Mouse (Mus musculus): ENCODE measurements around the gene Vsig8. TPM values are rescaled to one million over a fixed set of nuclear protein-coding genes. Genes with fewer than 3 reads are reported as not detected.
A peak's percentile ranks its signal among the peaks of the same experiment; 100 is the strongest.

Vsig8 gene
- total RNA-seq, 2 experiments from 2014 or later = not detected

GRCm38 (mm10) chr1:172526380-172527081 is 29.2 kb upstream of the Vsig8 start:
- ATAC-seq (replicated peaks; ENCODE audit: low FRiP score, poor library complexity, severe bottlenecking) = no peak

GRCm38 (mm10) chr1:172527431-172527830 is 28.3 kb upstream of the Vsig8 start:
- no peak for ATAC-seq (replicated peaks; ENCODE audit: low FRiP score, poor library complexity, severe bottlenecking)

DNA sequence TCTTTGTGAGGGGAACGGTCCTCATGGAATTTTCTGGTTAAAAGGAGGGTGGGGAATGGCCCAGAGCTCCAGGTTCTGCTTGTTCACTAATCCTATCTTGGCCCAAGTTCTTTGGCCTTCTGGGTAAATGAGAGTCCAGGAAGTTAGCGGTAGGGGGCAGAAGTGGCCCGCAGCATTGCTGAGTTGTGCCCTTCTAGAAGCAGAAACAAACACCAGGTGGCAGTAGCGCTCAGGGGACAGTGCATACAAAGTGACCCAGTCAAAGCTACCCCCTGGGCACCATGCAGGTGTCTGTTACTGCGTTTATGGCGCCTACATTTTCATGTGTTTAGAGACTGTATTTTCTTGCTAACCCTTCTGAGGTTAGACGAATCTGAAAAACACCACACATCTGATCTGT is 27.0 kb upstream of the Vsig8 start:
- ATAC-seq (replicated peaks; ENCODE audit: low FRiP score, poor library complexity, severe bottlenecking) = 0 out of 2 replicates have a peak, but pooled peaks have one; percentile 46

DNA sequence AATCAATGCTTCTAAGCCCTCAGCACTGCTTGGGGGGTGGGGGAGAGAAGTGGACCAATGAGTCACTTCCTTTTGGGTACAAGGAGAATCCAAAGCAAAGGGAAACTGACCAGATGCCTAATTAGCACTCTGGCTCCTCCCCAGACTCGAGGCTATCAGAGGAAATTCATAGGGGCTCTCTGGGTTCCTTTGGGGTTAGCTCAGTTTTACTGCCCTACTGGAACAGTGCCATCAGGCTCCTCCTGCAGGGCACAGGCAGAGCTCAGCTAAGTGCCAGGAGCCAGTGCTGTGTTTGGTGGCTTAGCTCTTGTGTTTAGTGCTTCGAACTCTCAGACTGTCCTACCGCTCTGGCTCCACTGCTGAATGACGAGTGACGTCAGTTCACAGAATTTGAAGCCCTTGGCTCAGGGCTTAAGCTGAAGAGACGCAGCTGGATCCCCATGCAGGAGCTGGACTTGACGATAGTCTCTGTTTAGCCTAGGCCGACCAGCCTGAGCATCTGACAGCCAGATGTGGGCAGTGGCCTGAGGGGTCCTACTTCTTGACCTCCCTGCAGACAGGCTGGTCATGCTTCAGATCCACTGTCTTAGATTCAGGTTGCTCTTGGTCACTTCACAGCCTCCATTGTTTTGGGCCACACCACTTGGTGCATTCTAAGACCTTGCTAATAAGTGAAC is 25.1 kb upstream of the Vsig8 start:
- no peak for ATAC-seq (replicated peaks; ENCODE audit: low FRiP score, poor library complexity, severe bottlenecking)

DNA sequence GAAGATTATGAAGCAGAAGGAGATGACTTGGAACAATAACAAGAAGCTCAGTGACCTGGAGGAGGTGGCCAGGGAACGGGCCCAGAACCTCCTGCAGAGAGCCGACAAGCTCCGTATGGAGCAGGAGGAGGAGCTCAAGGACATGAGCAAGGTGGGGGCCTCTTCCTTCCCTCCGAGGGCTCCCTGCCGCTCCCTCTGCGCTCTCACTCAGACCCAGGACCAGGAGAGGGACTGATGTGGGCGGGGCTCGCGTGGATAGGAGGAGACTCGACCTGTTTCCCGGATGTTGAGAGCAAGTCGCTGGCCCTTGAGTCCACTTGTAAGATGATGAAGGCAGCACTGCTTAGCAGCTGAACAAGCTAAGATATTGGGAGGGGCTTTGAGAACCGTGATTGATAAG is 23.2 kb upstream of the Vsig8 start:
- ATAC-seq (replicated peaks; ENCODE audit: low FRiP score, poor library complexity, severe bottlenecking) = no peak

DNA sequence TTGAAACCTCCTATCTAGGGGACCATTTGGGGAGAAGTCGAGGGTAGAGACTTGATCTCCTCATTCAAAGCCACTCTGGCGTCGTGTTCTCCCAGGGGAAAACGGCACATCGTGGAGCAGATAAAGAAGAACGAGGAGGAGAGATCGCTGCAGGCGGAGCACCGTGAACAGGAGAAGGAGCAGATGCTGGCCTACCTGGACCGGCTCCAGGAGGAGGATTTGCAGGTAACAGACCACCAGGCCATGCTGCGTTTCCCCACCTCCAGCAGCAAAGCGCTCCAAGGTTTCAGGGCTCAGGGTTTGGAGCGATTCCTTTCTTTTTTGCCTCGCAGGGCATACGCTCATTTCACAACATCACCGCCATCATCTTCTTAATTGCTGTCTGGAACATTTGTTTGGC is 20.6 kb upstream of the Vsig8 start:
- ATAC-seq (replicated peaks; ENCODE audit: low FRiP score, poor library complexity, severe bottlenecking) = no peak

- no peak for ATAC-seq (replicated peaks; ENCODE audit: low FRiP score, poor library complexity, severe bottlenecking)
Measured at GRCm38 (mm10) chr1:172539827-172540226, 15.9 kb upstream of the Vsig8 start.

DNA sequence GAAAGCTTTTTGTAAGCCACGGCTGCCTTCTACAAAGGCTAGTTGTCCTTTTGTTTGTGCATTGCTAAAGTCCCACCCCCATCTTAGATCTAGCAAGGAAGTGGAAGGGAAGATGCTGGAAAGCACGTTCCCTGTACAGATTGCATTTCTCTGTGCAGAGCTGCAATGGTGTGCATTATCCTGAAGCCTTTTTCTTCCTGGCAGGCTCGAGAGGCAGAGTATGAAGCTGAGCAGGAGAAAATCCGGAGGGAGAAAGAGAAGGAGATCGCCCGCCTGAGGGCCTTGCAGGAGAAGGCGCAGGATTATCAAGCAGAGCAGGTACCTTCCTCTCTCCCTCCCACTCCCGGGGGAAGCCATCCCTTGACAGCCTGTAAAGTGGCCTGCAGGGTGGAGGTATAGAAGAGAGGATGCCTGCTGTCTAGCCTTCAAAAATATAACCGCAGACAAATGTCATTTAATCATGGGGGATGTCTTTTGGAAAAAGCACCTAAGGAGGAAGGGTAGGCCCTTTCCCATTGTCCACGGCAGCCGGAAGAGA is 15.4 kb upstream of the Vsig8 start:
- no peak for ATAC-seq (replicated peaks; ENCODE audit: low FRiP score, poor library complexity, severe bottlenecking)

DNA sequence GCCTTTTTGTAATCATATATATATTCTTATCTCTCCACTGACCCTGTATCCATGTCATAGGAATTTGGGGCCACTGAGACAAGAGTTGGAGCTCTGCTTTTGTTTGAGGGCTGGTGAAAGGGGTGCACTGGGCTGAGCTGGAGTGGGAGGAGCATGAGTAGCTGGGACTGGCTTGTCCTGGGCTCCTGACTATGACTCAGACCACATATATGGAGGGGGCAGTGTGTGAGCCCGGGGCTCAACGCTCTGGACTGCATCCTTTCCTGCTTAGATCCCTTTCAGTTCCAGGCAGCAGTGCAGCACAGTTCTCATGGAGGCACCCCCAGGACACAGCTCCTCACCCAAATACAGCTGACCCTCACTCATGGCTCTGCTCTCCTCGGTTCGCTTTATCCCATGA is 9.7 kb upstream of the Vsig8 start:
- no peak for ATAC-seq (replicated peaks; ENCODE audit: low FRiP score, poor library complexity, severe bottlenecking)

DNA sequence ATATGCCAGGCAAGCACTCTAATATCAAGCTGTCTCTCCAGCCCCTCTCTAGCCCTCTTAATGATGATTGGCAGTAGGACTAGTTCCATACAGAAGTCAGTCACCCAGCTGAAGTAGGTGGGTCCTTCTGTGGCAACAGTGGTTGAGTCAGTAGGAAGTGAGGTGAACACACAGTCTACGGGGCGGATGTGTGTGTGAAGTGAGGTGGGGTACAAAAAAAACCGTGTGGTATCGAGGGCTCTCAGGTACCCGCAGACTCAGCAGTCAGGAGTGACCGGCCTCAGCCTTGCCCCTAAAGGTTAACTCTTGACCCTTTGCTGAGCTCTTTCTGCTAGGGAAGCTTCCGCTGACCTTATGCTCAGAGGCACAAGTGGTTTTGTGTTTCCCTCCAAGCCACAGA is 7.2 kb upstream of the Vsig8 start:
- no peak for ATAC-seq (replicated peaks; ENCODE audit: low FRiP score, poor library complexity, severe bottlenecking)

- no peak for ATAC-seq (replicated peaks; ENCODE audit: low FRiP score, poor library complexity, severe bottlenecking)
Measured at GRCm38 (mm10) chr1:172549314-172549713, 6.4 kb upstream of the Vsig8 start.

GRCm38 (mm10) chr1:172549717-172550116 is 6.0 kb upstream of the Vsig8 start:
- no peak for ATAC-seq (replicated peaks; ENCODE audit: low FRiP score, poor library complexity, severe bottlenecking)

DNA sequence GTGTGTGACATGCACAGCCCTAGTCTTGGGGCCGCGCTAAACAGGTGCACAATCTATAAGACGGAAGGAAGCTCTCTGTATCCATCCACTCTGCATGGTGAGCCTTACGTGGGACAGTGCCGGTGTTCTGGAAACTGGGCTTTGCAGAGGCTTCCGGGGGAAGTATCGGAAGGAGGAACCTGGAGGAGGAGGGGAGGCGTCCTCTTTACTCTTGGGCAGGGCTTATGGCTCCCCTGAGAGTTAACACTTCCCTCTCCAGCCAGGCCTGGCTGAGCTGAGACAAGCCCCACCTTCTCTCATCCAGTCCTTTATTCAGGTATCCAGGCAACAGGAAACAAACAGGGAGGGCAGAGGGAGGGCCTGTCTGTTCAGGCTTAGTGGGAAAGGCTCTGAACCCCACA is 5.2 kb upstream of the Vsig8 start:
- no peak for ATAC-seq (replicated peaks; ENCODE audit: low FRiP score, poor library complexity, severe bottlenecking)

- ATAC-seq (replicated peaks; ENCODE audit: low FRiP score, poor library complexity, severe bottlenecking) = no peak
Measured at GRCm38 (mm10) chr1:172551009-172551408, 4.7 kb upstream of the Vsig8 start.

- no peak for ATAC-seq (replicated peaks; ENCODE audit: low FRiP score, poor library complexity, severe bottlenecking)
Measured at GRCm38 (mm10) chr1:172552623-172553022, 3.1 kb upstream of the Vsig8 start.

- no peak for ATAC-seq (replicated peaks; ENCODE audit: low FRiP score, poor library complexity, severe bottlenecking)
Measured at GRCm38 (mm10) chr1:172562641-172563464, 7.1 kb downstream of the Vsig8 start.

DNA sequence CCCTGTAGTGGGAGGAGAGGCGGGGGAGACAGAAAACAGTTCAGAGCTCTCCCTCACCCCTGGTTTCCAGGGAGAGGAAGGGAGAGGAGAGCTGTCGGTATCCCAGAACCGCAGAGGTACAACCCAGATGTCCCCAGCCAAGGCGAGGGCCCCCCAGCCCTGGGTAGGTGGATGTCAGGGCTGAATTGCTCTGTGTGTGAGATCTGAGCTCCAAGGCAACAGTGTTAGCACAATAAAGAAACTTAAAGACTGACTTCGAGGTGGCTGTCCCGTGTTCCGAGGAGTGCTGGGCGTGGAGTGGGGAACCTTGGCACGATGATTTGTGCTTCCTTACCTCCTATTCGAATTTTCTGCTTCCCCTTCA is 7.7 kb downstream of the Vsig8 start:
- no peak for ATAC-seq (replicated peaks; ENCODE audit: low FRiP score, poor library complexity, severe bottlenecking)

- no peak for ATAC-seq (replicated peaks; ENCODE audit: low FRiP score, poor library complexity, severe bottlenecking)
Measured at GRCm38 (mm10) chr1:172566131-172566530, 10.4 kb downstream of the Vsig8 start.

DNA sequence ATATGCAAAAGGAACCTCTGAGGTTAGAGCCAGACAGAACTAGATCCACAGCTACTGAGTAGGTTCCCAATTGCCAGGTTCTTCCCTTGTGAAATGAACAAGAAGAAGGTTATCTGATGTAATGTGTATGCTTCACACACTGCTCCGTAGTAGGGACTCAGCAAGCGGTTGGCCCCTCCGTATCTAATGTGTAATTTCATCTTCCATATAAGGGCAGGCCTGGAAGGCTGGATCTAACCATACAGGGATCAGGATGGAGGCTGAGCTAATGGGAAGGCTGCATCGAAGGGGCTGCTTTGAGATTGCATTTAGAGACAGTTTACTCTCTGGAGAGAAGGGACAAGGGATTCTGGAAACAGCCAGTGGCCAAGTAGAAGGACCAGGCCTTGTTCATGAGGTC is 12.0 kb downstream of the Vsig8 start:
- no peak for ATAC-seq (replicated peaks; ENCODE audit: low FRiP score, poor library complexity, severe bottlenecking)

GRCm38 (mm10) chr1:172580116-172580515 is 24.4 kb downstream of the Vsig8 start:
- no peak for ATAC-seq (replicated peaks; ENCODE audit: low FRiP score, poor library complexity, severe bottlenecking)

DNA sequence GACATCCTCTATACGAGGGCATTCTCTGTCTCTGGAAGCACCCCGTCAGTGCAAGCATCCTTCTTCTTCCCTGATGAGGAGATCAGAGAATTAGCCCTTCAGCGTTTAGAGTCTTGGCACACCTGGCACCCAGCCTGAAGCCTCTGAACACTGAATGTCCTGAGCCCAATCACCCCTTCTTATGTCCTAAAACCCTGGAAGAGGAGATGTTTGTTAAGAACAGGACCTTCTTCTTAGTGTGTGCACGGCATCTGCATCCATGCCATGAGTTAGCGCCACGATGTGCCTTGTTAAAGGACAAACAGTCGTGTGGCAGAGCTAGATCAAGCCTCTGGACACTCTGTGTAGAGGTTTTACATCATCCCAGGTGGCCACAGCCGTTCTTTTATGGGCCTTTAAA is 26.7 kb downstream of the Vsig8 start:
- no peak for ATAC-seq (replicated peaks; ENCODE audit: low FRiP score, poor library complexity, severe bottlenecking)

Measured in erythroblast, adult 5-6 weeks (primary cell).